Mouse (Mus musculus) limb, embryonic 12.5 days (tissue): ENCODE measurements around the gene Mrnip. TPM values are rescaled to one million over a fixed set of nuclear protein-coding genes. Genes with fewer than 3 reads are reported as not detected.

Experiments used
- ATAC-seq: fragments of 200-750 bp; cut with Nextera tagmentation; 2 replicates; pipeline ENCODE4 v1.8.0; 2017; ENCODE audit warnings: low read depth, moderate TSS enrichment; ENCODE audit not compliant: insufficient number of reproducible peaks, insufficient read depth, low FRiP score, low TSS enrichment
- H3K27ac ChIP-seq: fragments of 300-500 bp; sonication (generic); 2 replicates; pipeline ENCODE4 v1.5.1; 2016; ENCODE audit warnings: mild to moderate bottlenecking, moderate library complexity
- H3K27me3 ChIP-seq: fragments of 300-500 bp; sonication (generic); 2 replicates; pipeline ENCODE4 v1.6.1; 2016; ENCODE audit warnings: mild to moderate bottlenecking, moderate library complexity
- H3K36me3 ChIP-seq: fragments of 300-500 bp; sonication (generic); 2 replicates; pipeline ENCODE4 v1.6.1; 2016; ENCODE audit warnings: mild to moderate bottlenecking, moderate library complexity
- H3K4me1 ChIP-seq: fragments of 300-500 bp; sonication (generic); replicated peaks from 2 replicates; pipeline ENCODE4 v1.6.1; 2016
- H3K4me2 ChIP-seq: fragments of 300-500 bp; sonication (generic); 2 replicates; pipeline ENCODE4 v1.6.1; 2016; ENCODE audit warnings: mild to moderate bottlenecking, moderate library complexity
- H3K4me3 ChIP-seq: fragments of 300-500 bp; sonication (generic); replicated peaks from 2 replicates; pipeline ENCODE4 v1.5.1; 2016; ENCODE audit warnings: mild to moderate bottlenecking
- H3K9ac ChIP-seq: fragments of 300-500 bp; sonication (generic); replicated peaks from 2 replicates; pipeline ENCODE4 v1.6.1; 2016; ENCODE audit warnings: mild to moderate bottlenecking, moderate library complexity
- H3K9me3 ChIP-seq: fragments of 300-500 bp; sonication (generic); 2 replicates; pipeline ENCODE4 v1.6.1; 2016; ENCODE audit warnings: mild to moderate bottlenecking, moderate library complexity
- WGBS: fragments of 180-500 bp; shearing (Covaris S2); methylation state at CpG from one replicate; pipeline ENCODE4 v1.1.7; 2016; 5-methylcytosine and 5-hydroxymethylcytosine counted together
- polyA plus RNA-seq: library from polyadenylated mRNA; unstranded; fragments of >200 nt; fragmentation: Nextera tagmentation; extraction: Ambion mirVana; gene quantifications from 2 replicates; pipeline ENCODE4 v1.2.1, GENCODE M21; 2016

Mrnip gene
- polyA plus RNA-seq, 1 experiment from 2014 or later, result 22.8 TPM

DNA sequence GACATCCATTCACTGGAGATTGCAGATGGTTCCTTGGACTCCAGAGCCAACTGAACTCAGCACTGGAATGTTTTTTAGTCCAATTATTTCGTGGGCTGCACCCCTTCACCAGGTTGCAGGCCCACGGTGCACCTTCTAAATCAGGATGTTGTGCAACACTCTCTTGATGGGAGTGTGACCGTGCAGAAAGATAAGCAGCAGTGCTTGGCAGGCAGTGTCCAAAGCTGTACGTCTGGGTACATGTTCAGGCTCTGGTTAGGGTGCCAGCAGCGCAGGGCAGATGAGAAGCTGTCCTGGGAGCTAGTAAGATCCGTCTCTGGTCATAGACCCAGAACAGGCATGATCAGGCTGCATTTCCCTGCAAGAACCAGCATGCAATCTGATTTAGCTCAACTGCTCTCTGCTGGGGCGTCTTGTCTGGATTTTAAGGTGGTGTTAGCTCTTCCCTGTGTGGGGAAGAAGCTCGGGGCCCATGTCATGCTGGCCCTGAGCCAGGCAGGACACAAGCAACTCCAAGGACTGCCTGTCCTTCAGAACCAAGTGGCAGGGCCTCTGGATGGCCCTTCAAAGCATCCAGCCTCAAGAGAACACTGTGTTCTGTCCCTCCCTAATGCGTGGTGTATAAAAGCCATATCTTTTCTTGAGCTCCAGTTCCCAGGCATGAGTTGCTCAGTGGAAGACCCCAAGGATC, 26.8 kb upstream of the Mrnip start:
- WGBS, result 89% methylated on average over 9 of the region's 9 CpGs
- no peak overlapping the region for H3K9ac ChIP-seq
- peaks cover 96% of the 10 kb centered on the region for H3K36me3 ChIP-seq
- H3K27me3 ChIP-seq, result no peaks in the 10 kb centered on the region
- H3K4me1 ChIP-seq, result no peaks in the 10 kb centered on the region
- no peak overlapping the region for H3K4me2 ChIP-seq
- no peak overlapping the region for H3K27ac ChIP-seq
- ATAC-seq, result no peak
- no peak overlapping the region for H3K4me3 ChIP-seq
- H3K9me3 ChIP-seq, result no peaks in the 10 kb centered on the region

DNA sequence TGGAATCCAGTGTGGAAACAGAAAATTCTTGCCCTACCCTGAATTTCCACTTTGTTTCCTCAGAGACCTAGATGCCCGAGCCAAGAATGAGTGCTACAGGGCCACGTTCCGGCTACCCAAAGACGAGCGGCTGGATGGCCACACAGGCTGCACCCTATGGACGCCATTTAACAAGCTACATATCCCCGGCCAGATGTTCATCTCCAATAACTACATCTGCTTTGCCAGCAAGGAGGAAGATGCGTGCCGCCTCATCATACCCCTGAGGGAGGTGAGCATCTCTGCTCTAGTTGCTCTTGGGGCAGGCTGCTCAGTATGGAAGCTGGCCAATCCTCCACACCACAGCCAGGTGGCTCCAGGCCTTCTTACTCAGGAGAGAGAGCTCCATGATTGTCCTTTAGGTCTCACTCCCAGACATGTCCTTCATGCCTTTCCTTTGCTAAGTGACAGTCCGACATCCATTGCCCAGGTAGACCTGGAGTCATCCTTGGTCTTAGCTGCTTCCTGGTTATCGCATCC, 26.2 kb upstream of the Mrnip start:
- no peak overlapping the region for H3K4me2 ChIP-seq
- WGBS, result 95% methylated on average over 11 of the region's 11 CpGs
- H3K27me3 ChIP-seq, result no peaks in the 10 kb centered on the region
- no peaks in the 10 kb centered on the region for H3K9me3 ChIP-seq
- H3K4me1 ChIP-seq, result no peaks in the 10 kb centered on the region
- peaks cover 96% of the 10 kb centered on the region for H3K36me3 ChIP-seq
- H3K4me3 ChIP-seq, result no peak overlapping the region
- no peak overlapping the region for H3K9ac ChIP-seq
- no peak overlapping the region for H3K27ac ChIP-seq
- no peak for ATAC-seq

DNA sequence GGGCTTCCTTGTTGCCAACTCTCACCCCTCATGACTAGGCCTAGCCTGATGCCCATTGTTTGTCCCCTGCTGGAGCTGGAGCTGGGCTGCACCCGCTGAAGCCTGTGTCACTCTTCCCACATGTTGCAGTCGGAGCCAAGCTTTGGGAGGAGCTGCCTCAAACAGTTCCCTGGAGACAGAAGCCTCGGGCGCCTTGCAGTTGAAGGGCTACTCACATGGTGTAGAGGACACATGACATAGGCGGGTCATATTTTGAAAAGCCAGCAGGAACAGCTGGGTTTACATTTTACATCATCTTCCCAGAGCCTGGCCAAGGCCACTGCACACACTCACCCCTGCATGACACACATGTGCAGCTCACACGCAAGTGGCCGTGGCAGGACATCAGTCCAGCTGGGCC, 25.0 kb upstream of the Mrnip start:
- no peaks in the 10 kb centered on the region for H3K27me3 ChIP-seq
- H3K4me1 ChIP-seq, result no peaks in the 10 kb centered on the region
- no peak overlapping the region for H3K4me3 ChIP-seq
- H3K27ac ChIP-seq, result no peak overlapping the region
- peaks cover 96% of the 10 kb centered on the region for H3K36me3 ChIP-seq
- no peaks in the 10 kb centered on the region for H3K9me3 ChIP-seq
- WGBS, result 87% methylated on average over 7 of the region's 7 CpGs
- ATAC-seq, result no peak
- no peak overlapping the region for H3K9ac ChIP-seq
- no peak overlapping the region for H3K4me2 ChIP-seq

DNA sequence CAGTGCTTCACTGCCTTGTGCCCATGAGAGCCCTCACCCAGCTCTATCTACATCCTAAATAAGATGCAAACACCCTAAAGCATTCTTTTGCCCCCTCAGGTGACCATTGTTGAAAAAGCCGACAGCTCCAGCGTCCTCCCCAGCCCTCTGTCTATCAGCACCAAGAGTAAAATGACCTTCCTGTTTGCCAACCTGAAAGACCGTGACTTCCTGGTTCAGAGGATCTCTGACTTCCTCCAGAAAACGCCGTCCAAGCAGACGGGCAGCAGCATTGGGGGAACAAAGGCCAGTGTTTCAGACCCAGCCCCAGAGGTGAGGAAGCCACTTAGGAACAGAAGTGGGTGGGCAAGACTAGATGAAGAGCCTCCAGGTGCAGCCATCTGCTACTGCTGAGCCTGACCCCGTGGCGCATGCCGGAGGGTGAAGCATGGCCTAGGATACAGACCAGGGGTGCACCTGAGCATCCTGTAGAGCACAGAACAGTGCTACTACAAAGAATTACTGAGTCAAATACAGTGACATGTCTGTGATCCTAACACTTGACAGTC, 24.6 kb upstream of the Mrnip start:
- Histone ChIP-seq H3K9me3 (no peaks in the 10 kb centered on the region), H3K9ac (no peak overlapping the region), H3K36me3 (peaks cover 98% of the 10 kb centered on the region), H3K4me1 (no peaks in the 10 kb centered on the region), H3K27me3 (no peaks in the 10 kb centered on the region), H3K27ac (no peak overlapping the region), H3K4me3 (no peak overlapping the region), H3K4me2 (no peak overlapping the region)
- ATAC-seq, result no peak
- 94% methylated on average over 9 of the region's 9 CpGs for WGBS

DNA sequence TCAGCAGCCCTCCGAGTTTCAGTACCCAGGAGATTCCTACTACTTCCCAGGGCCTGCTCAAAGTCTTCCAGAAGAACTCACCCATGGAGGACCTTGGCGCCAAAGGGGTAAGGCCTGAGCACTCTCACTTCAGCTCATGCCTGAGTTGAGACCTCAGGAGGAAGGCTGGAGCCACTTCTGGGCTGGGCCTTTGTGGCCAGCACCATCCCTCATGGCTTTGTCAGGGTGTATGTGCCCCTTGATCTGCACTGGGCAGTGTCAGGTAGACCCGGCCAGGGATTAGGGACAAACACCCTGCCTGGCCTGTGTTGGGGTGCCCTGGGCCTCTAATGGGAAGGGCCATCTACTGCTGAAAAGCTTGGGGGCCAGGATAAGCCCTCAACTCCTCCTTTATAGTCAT, 22.9 kb upstream of the Mrnip start:
- ATAC-seq, result no peak

DNA sequence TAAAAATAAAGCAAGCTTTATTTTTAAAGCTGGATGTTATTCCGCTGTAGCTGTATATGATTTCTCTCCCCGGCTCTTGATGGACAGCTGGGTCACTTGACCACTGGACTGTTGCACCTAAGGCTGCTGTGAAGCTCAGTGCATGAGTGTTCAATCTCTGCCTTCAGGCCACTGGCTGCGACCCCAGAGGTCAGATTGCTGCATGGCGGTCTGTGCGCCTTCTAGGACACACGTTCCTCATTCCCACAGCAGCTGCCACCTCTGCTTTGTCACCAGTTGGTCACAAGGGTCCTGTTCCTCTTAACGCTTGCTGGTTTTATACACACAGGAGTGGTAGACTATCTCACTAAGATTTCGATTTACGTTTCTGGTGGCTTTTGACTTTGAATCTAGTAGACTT, 20.1 kb upstream of the Mrnip start:
- ATAC-seq, result no peak
- Histone ChIP-seq H3K36me3 (peaks cover 100% of the 10 kb centered on the region), H3K4me1 (no peaks in the 10 kb centered on the region), H3K9me3 (no peaks in the 10 kb centered on the region), H3K4me2 (no peak overlapping the region), H3K4me3 (no peak overlapping the region), H3K9ac (no peak overlapping the region), H3K27ac (no peak overlapping the region), H3K27me3 (no peaks in the 10 kb centered on the region)
- 70% methylated on average over 9 of the region's 9 CpGs for WGBS

More for the DNA sequence above, 22.9 kb upstream of the Mrnip start:
- no peaks in the 10 kb centered on the region for H3K9me3 ChIP-seq
- no peak overlapping the region for H3K4me3 ChIP-seq
- H3K4me1 ChIP-seq, result no peaks in the 10 kb centered on the region
- no peak overlapping the region for H3K9ac ChIP-seq
- 84% methylated on average over 3 of the region's 3 CpGs for WGBS
- H3K36me3 ChIP-seq, result peaks cover 98% of the 10 kb centered on the region
- H3K4me2 ChIP-seq, result no peak overlapping the region
- H3K27ac ChIP-seq, result no peak overlapping the region
- H3K27me3 ChIP-seq, result no peaks in the 10 kb centered on the region

DNA sequence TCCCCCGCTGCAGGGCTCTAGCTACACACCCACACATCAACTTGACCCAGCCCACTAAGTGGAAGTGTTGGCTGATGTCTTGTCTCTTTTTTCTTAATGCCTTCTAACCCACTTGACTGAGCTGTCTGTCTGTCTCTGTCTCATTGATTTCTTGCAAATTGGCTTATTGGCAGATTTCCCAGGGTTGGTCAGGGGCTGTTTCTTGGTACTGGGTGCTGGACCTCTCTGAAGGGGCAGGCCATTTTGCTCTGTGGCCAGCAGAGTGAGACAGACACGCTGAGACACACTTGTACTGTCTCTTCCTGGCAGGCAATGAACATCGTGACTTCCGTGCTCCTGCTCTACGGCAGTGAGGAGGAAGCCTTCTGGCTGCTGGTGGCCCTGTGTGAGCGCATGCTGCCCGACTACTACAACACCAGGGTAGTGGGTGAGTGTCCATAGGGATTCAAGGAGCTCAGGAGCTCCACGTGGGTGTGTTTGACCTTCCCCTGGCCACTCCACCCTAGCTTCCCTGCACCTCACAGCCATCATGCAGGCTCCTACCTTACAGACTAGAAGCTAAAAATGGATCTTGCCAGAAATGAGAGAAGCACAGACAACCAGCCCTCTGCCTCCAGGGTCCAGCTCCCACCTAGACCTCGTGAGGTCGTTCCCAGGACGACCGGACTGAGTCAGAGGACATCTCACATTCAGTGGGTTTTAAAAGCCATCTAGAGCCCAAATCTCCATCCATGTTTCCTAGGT, 19.3 kb upstream of the Mrnip start:
- Histone ChIP-seq H3K27me3 (no peaks in the 10 kb centered on the region), H3K27ac (no peak overlapping the region), H3K9me3 (no peaks in the 10 kb centered on the region), H3K4me3 (no peak overlapping the region), H3K4me2 (no peak overlapping the region), H3K9ac (no peak overlapping the region), H3K4me1 (no peaks in the 10 kb centered on the region), H3K36me3 (peaks cover 100% of the 10 kb centered on the region)
- ATAC-seq, result no peak
- 90% methylated on average over 12 of the region's 12 CpGs for WGBS

DNA sequence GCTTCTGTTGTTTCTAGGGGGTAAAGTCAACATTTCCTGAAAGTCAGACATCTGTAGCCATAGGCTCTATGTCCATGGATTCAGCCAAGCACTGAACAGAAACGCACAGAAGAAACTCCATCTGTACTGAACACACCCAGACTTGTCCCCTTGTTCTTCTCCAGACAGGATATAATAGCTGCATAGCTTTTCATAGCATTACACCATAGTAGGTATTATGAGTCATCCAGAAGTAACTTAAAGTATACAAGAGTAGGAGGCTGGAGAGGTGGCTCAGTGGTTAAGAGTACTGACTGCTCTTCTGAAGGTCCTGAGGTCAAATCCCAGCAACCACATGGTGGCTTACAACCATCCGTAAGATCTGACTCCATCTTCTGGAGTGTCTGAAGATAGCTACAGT, 18.5 kb upstream of the Mrnip start:
- no peak for ATAC-seq
- Histone ChIP-seq H3K9ac (no peak overlapping the region), H3K27ac (no peak overlapping the region), H3K36me3 (peaks cover 100% of the 10 kb centered on the region), H3K4me1 (no peaks in the 10 kb centered on the region), H3K4me2 (no peak overlapping the region), H3K27me3 (no peaks in the 10 kb centered on the region), H3K9me3 (no peaks in the 10 kb centered on the region), H3K4me3 (no peak overlapping the region)
- 91% methylated on average over 2 of the region's 2 CpGs for WGBS

DNA sequence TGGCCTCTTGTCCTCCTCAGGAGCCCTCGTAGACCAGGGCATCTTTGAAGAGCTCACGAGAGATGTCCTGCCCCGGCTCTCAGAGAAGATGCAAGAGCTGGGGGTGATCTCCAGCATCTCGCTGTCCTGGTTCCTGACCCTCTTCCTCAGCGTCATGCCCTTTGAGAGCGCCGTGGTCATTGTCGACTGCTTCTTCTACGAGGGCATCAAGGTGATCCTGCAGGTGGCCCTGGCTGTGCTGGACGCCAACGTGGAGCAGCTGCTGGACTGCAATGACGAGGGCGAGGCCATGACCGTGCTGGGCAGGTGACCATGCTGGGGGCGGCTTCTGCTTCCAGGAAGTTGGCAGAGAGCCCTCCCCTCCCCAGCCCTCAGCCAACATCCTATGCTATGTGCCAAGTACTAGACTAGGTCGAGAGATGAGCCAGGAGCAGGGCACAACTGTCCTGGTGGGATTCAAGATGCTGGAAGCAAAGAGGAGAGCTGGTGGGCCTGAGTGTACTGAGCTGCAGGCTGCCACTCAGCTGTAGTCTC, 17.5 kb upstream of the Mrnip start:
- WGBS, result 93% methylated on average over 16 of the region's 16 CpGs
- H3K36me3 ChIP-seq, result peaks cover 98% of the 10 kb centered on the region

DNA sequence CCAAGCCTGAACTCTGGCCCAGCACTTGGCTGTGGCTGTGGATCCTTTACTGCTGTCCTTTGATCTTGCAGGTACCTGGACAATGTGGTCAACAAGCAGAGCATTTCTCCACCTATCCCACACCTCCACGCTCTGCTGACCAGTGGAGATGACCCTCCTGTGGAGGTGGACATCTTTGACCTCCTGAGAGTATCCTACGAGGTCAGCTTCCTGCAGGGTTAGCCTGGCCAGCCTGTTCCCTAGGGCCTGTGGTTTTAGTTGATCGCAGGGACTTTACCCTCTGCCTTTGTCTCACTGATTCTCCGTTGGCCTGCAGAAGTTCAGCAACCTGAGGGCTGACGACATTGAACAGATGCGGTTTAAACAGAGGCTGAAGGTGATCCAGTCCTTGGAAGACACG, 15.9 kb upstream of the Mrnip start:
- 90% methylated on average over 7 of the region's 7 CpGs for WGBS
- Histone ChIP-seq H3K27ac (no peak overlapping the region), H3K36me3 (peaks cover 98% of the 10 kb centered on the region), H3K4me1 (no peaks in the 10 kb centered on the region), H3K27me3 (no peaks in the 10 kb centered on the region), H3K9me3 (no peaks in the 10 kb centered on the region), H3K4me3 (no peak overlapping the region), H3K9ac (no peak overlapping the region), H3K4me2 (no peak overlapping the region)
- ATAC-seq, result no peak

More for the DNA sequence above, 17.5 kb upstream of the Mrnip start:
- Histone ChIP-seq H3K27me3 (no peaks in the 10 kb centered on the region), H3K9me3 (no peaks in the 10 kb centered on the region), H3K27ac (no peak overlapping the region), H3K4me1 (no peaks in the 10 kb centered on the region), H3K4me2 (no peak overlapping the region), H3K9ac (no peak overlapping the region), H3K4me3 (no peak overlapping the region)
- ATAC-seq, result no peak

DNA sequence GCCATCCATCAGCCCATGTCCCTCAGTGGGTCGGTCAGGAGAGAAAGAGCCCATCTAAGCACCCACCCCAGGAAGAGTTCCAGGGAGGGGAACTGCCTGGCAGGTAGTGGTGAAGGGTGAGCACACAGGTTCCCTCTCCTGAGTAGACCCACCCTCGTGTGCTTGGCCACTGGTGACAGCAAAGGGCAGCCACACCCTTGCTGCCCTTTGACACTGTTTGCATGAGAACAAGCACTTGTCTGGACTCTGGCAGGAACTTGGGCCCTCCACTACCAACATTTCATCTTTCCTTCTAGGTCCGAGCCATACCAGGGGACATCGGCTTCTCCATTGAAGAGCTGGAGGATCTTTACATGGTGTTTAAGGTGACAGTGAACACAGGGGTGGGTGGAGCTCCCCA, 14.9 kb upstream of the Mrnip start:
- Histone ChIP-seq H3K9ac (no peak overlapping the region), H3K27ac (no peak overlapping the region), H3K4me2 (no peak overlapping the region), H3K36me3 (peaks cover 98% of the 10 kb centered on the region), H3K27me3 (no peaks in the 10 kb centered on the region), H3K4me3 (no peak overlapping the region), H3K9me3 (no peaks in the 10 kb centered on the region), H3K4me1 (no peaks in the 10 kb centered on the region)
- 85% methylated on average over 4 of the region's 4 CpGs for WGBS
- no peak for ATAC-seq
